Mouse (Mus musculus) MEL (cell line): ENCODE data around the gene Tmem79. TPM values are rescaled to one million over a fixed set of nuclear protein-coding genes. Genes with fewer than 3 reads are reported as not detected.
A peak's percentile ranks its signal among the peaks of the same experiment; 100 is the strongest.

ENCODE experiments used
- DNase-seq: peaks from one replicate; pipeline ENCODE4 v3.0.0; 2011; ENCODE audit warnings: low read depth, low spot score
- H3K27ac ChIP-seq: 2 replicates; pipeline ENCODE4 v1.5.1; 2012; ENCODE audit warnings: low read depth, mild to moderate bottlenecking, control low read depth, low read length, moderate library complexity; ENCODE audit not compliant: control insufficient read depth
- H3K27me3 ChIP-seq, 2 experiments: fragments of 150-350 bp in 1 of 2; sonication (generic) in 1 of 2; 2 replicates each; pipeline ENCODE4 v1.6.1; 2012; ENCODE audit warnings: low read length in 2 of 2, mild to moderate bottlenecking in 2 of 2, improper control_type of control experiment in 1 of 2, moderate library complexity in 1 of 2; ENCODE audit not compliant: insufficient read depth in 2 of 2, control insufficient read depth in 1 of 2
- H3K36me3 ChIP-seq, 2 experiments: 2 replicates each; pipeline ENCODE4 v1.6.1; 2012 to 2014; ENCODE audit warnings: low read length in 2 of 2, improper control_type of control experiment in 1 of 2, inconsistent platforms in 1 of 2, mild to moderate bottlenecking in 1 of 2; ENCODE audit not compliant: insufficient read depth in 2 of 2, control insufficient read depth in 1 of 2
- H3K4me1 ChIP-seq, 2 experiments: fragments of 150-350 bp in 1 of 2; sonication (generic) in 1 of 2; 2 replicates each; pipeline ENCODE4 v1.6.1; 2012; ENCODE audit warnings: low read length in 2 of 2, improper control_type of control experiment in 1 of 2, mild to moderate bottlenecking in 1 of 2; ENCODE audit not compliant: insufficient read depth in 2 of 2, control insufficient read depth in 1 of 2
- H3K4me3 ChIP-seq, 2 experiments: fragments of 150-350 bp in 1 of 2; sonication (generic) in 1 of 2; 2 replicates each; pipeline ENCODE4 v1.5.1; 2012; ENCODE audit warnings: low read depth in 2 of 2, low read length in 2 of 2, mild to moderate bottlenecking in 2 of 2, moderate library complexity in 2 of 2, control low read depth in 1 of 2, improper control_type of control experiment in 1 of 2; ENCODE audit not compliant: control insufficient read depth in 1 of 2, insufficient read depth in 1 of 2
- H3K79me2 ChIP-seq: 2 replicates; pipeline ENCODE4 v1.6.1; 2012; ENCODE audit warnings: mild to moderate bottlenecking, low read length, moderate library complexity; ENCODE audit not compliant: control insufficient read depth, poor library complexity, insufficient read depth
- H3K9ac ChIP-seq: 2 replicates; pipeline ENCODE4 v1.6.1; 2012; ENCODE audit warnings: low read depth, mild to moderate bottlenecking, control low read depth, low read length, moderate library complexity; ENCODE audit not compliant: control insufficient read depth, poor library complexity, severe bottlenecking
- H3K9me3 ChIP-seq: fragments of 150-350 bp; sonication (generic); replicated peaks from 2 replicates; pipeline ENCODE4 v1.6.1; 2012; ENCODE audit warnings: mild to moderate bottlenecking, low read length, improper control_type of control experiment, moderate library complexity; ENCODE audit not compliant: insufficient read depth
- BHLHE40 ChIP-seq: IDR thresholded peaks from 2 replicates; pipeline ENCODE4 v1.6.1; 2012; ENCODE audit warnings: low read depth, mild to moderate bottlenecking, inconsistent platforms, low read length, improper control_type of control experiment, borderline replicate concordance
- CHD1 ChIP-seq: IDR thresholded peaks from 2 replicates; pipeline ENCODE4 v1.6.1; 2012; ENCODE audit warnings: low read depth, mild to moderate bottlenecking, inconsistent platforms, low read length, improper control_type of control experiment
- CTCF ChIP-seq, 3 experiments: IDR thresholded peaks in 2 of 3; conservative IDR thresholded peaks in 1 of 3; 2 replicates each; pipeline ENCODE4 v1.5.1; 2011 to 2012; ENCODE audit warnings: low read length in 3 of 3, low read depth in 2 of 3, mild to moderate bottlenecking in 2 of 3, improper control_type of control experiment in 1 of 3, inconsistent platforms in 1 of 3, mixed read lengths in 1 of 3, moderate library complexity in 1 of 3; ENCODE audit not compliant: control insufficient read depth in 1 of 3, insufficient read depth in 1 of 3, poor library complexity in 1 of 3, severe bottlenecking in 1 of 3
- ELF1 ChIP-seq: IDR thresholded peaks from 2 replicates; pipeline ENCODE4 v1.6.1; 2014; ENCODE audit warnings: low read depth, mild to moderate bottlenecking, inconsistent platforms, low read length, improper control_type of control experiment, moderate library complexity
- GATA1 ChIP-seq: IDR thresholded peaks from 2 replicates; pipeline ENCODE4 v1.6.1; 2011; ENCODE audit warnings: low read depth, low read length, improper control_type of control experiment
- HCFC1 ChIP-seq: IDR thresholded peaks from 2 replicates; pipeline ENCODE4 v1.6.1; 2012; ENCODE audit warnings: low read depth, mild to moderate bottlenecking, inconsistent platforms, low read length, improper control_type of control experiment, moderate library complexity
- JUND ChIP-seq: IDR thresholded peaks from 2 replicates; pipeline ENCODE4 v1.6.1; 2011; ENCODE audit warnings: low read depth, mild to moderate bottlenecking, improper control_type of control experiment, low read length
- KAT2A ChIP-seq: conservative IDR thresholded peaks from 2 replicates; pipeline ENCODE4 v1.6.1; 2012; ENCODE audit warnings: low read depth, low read length, improper control_type of control experiment, inconsistent platforms
- MEF2A ChIP-seq: IDR thresholded peaks from 2 replicates; pipeline ENCODE4 v1.6.1; 2014; ENCODE audit warnings: low read depth, mild to moderate bottlenecking, inconsistent platforms, low read length, improper control_type of control experiment; ENCODE audit not compliant: poor library complexity, insufficient replicate concordance, severe bottlenecking; ENCODE audit errors: extremely low read depth
- MXI1 ChIP-seq: IDR thresholded peaks from 2 replicates; pipeline ENCODE4 v1.6.1; 2011; ENCODE audit warnings: mild to moderate bottlenecking, low read depth, low read length, improper control_type of control experiment
- MYB ChIP-seq: IDR thresholded peaks from 2 replicates; pipeline ENCODE4 v1.6.1; 2011; ENCODE audit warnings: mild to moderate bottlenecking, low read depth, low read length, improper control_type of control experiment
- NELFE ChIP-seq: IDR thresholded peaks from 2 replicates; pipeline ENCODE4 v1.6.1; 2011; ENCODE audit warnings: low read depth, low read length, improper control_type of control experiment
- NRF1 ChIP-seq: IDR thresholded peaks from 2 replicates; pipeline ENCODE4 v1.6.1; 2014; ENCODE audit warnings: low read depth, mild to moderate bottlenecking, inconsistent platforms, low read length, improper control_type of control experiment, moderate library complexity; ENCODE audit not compliant: poor library complexity, insufficient read depth, severe bottlenecking
- POLR2A ChIP-seq, 2 experiments: IDR thresholded peaks; 2 replicates each; pipeline ENCODE4 v1.6.1; 2011 to 2012; ENCODE audit warnings: low read length in 2 of 2, mild to moderate bottlenecking in 2 of 2, control low read depth in 1 of 2, improper control_type of control experiment in 1 of 2, low read depth in 1 of 2, moderate library complexity in 1 of 2; ENCODE audit not compliant: control insufficient read depth in 1 of 2, insufficient read depth in 1 of 2, poor library complexity in 1 of 2
- POLR2AphosphoS2 ChIP-seq: IDR thresholded peaks from 2 replicates; pipeline ENCODE4 v1.6.1; 2011; ENCODE audit warnings: low read length, improper control_type of control experiment
- RAD21 ChIP-seq: IDR thresholded peaks from 2 replicates; pipeline ENCODE4 v1.6.1; 2011; ENCODE audit warnings: mild to moderate bottlenecking, low read depth, low read length, improper control_type of control experiment
- RCOR1 ChIP-seq: IDR thresholded peaks from 2 replicates; pipeline ENCODE4 v1.6.1; 2012; ENCODE audit warnings: low read depth, mild to moderate bottlenecking, inconsistent platforms, low read length, improper control_type of control experiment
- SIN3A ChIP-seq: IDR thresholded peaks from 2 replicates; pipeline ENCODE4 v1.6.1; 2012; ENCODE audit warnings: low read length, improper control_type of control experiment, inconsistent platforms
- TAL1 ChIP-seq: IDR thresholded peaks from 2 replicates; pipeline ENCODE4 v1.6.1; 2012; ENCODE audit warnings: mild to moderate bottlenecking, inconsistent platforms, low read length, moderate library complexity, mixed read lengths
- TCF12 ChIP-seq: IDR thresholded peaks from 2 replicates; pipeline ENCODE4 v1.6.1; 2014; ENCODE audit warnings: low read depth, mild to moderate bottlenecking, inconsistent platforms, low read length, improper control_type of control experiment, moderate library complexity
- USF1 ChIP-seq: IDR thresholded peaks from 2 replicates; pipeline ENCODE4 v1.6.1; 2014; ENCODE audit warnings: low read depth, mild to moderate bottlenecking, inconsistent platforms, low read length, improper control_type of control experiment, moderate library complexity
- USF2 ChIP-seq, 2 experiments: IDR thresholded peaks; 2 replicates each; pipeline ENCODE4 v1.6.1; 2011 to 2012; ENCODE audit warnings: improper control_type of control experiment in 2 of 2, low read length in 2 of 2, borderline replicate concordance in 1 of 2, inconsistent platforms in 1 of 2, low read depth in 1 of 2, mild to moderate bottlenecking in 1 of 2; ENCODE audit not compliant: insufficient read depth in 1 of 2
- ZMIZ1 ChIP-seq: IDR thresholded peaks from 2 replicates; pipeline ENCODE4 v1.6.1; 2012; ENCODE audit warnings: low read depth, mild to moderate bottlenecking, inconsistent platforms, low read length, improper control_type of control experiment, moderate library complexity
- polyA plus RNA-seq, 2 experiments: library from polyadenylated mRNA; stranded (reverse) in 1 of 2; unstranded in 1 of 2; fragments of >175 nt in 1 of 2; fragments of >200 nt in 1 of 2; gene quantifications; 2 replicates each; pipeline versions ENCODE4 v1.2.1 to v1.2.4; 2012; ENCODE audit warnings: low replicate concordance in 2 of 2, low read depth in 1 of 2; ENCODE audit not compliant: insufficient read length in 2 of 2, insufficient read depth in 1 of 2, missing spikeins in 1 of 2
- total RNA-seq: library from RNA; depleted of rRNA; stranded (reverse); fragments of 300-350 nt; gene quantifications from 2 replicates; pipeline ENCODE4 v1.2.3, GENCODE M21; 2012

Gene Tmem79
- total and polyA plus RNA-seq, 3 experiments, result 2.2 to 3.7 TPM; not detected in 1

DNA sequence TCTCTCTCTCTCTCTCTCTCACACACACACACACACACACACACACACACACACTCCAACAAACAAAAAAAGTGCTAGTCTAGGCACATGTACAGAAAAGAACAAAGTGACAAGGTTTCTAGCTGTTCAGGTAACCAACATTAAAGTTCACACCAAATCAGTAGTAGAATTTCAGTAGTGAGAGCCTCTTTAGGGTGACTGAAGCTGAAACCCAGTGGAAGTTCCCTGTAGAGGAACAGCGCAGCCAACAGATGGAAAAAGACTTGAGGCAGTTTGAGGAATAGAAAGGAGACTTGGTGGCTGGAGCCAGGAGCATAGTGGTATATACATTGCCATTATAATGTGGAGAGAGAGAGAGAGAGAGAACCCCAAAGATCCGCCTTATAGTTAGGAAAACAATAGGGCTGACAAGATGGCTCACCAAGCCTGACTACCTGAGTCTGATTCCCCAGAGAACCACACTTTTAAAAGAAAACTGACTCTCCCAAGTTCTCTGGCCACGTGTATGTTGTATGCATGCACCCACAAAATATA, 979 bp downstream of the Tmem79 start:
- peaks cover 0 to 26% of the 10 kb centered on the region in 2 experiments; a peak in 2 of 4 replicates for H3K36me3 ChIP-seq
- peaks cover 28% of the 10 kb centered on the region for H3K79me2 ChIP-seq
- peak overlapping the region; percentile 63 to 81 for H3K4me3 ChIP-seq
- H3K9me3 ChIP-seq, result no peaks in the 10 kb centered on the region
- no peaks in the 10 kb centered on the region for H3K27me3 ChIP-seq
- peaks cover 3 to 27% of the 10 kb centered on the region in 2 experiments; a peak in 3 of 4 replicates for H3K4me1 ChIP-seq
- peak overlapping the region; percentile 85 for H3K9ac ChIP-seq
- H3K27ac ChIP-seq, result peak overlapping the region; percentile 93
- DNase-seq, result peak; percentile 71
- 0 out of 2 replicates have a peak, but pooled peaks have one; percentile 17 for TF ChIP-seq HCFC1
- TF ChIP-seq ZMIZ1, result 0 out of 2 replicates have a peak, but pooled peaks have one; percentile 7
- 0 out of 2 replicates have a peak, but pooled peaks have one; percentile 48 for TF ChIP-seq JUND
- no peak; the same call in 1 of the 2 replicates for TF ChIP-seq NELFE

DNA sequence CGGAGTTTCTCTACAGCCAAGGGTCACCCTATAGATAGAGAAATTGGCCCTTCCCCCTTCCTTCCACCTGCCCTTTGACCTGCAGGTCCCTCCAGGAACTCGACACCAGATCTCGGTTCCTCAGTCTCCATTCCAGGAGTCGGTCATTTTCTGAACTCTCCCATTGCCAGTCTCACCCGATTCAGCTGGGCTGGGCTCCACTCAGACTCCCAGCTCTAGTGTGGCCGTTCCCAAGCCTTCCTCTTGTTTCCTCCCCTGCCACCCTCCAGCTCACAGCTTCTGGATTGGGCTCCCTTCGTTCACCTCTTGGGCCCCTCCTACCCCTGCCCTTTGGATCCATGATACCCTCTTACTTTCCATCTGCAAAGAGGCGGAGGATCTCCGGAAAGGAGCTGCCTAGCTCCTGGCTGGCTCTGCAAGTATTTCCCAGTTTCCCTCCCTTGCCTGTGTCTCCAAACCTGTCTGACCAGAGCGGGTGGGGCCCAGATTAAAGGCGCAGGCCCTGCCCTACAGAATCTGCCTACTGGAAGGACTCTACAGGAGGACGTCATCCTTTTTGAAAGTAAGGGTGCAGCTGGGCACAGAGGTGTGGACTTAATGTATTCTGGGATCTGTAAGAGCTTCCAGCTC, 1.8 kb downstream of the Tmem79 start:
- no peak overlapping the region for H3K4me3 ChIP-seq
- no peak overlapping the region for H3K9ac ChIP-seq
- peaks cover 23% of the 10 kb centered on the region for H3K79me2 ChIP-seq
- peaks cover 0 to 24% of the 10 kb centered on the region in 2 experiments; a peak in 2 of 4 replicates for H3K36me3 ChIP-seq
- TF ChIP-seq KAT2A (no peak), POLR2AphosphoS2 (0 out of 2 replicates have a peak, but pooled peaks have one; percentile 25)
- no peaks in the 10 kb centered on the region for H3K27me3 ChIP-seq
- no peaks in the 10 kb centered on the region for H3K9me3 ChIP-seq
- H3K4me1 ChIP-seq, result peaks cover 3 to 26% of the 10 kb centered on the region in 2 experiments; a peak in 3 of 4 replicates
- H3K27ac ChIP-seq, result no peak overlapping the region
- DNase-seq, result no peak

DNA sequence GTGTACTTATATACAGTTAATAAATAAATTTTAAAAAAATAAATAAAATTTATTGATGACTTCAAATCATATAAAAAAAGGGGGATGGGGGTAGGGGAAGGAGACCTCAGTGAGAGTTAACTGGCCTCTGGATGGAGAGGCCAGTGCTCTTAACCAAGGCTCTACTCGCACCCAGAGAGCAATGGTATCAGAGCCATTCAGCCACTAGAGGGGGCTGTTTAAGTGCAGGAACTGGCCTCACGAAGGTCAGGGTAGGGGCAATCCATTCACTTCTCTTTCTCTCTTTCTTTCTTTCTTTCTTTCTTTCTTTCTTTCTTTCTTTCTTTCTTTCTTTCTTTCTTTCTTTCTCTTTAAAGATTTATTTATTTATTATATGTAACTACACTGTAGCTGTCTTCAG, 4.7 kb downstream of the Tmem79 start:
- no peak overlapping the region for H3K9ac ChIP-seq
- H3K4me3 ChIP-seq, result no peak overlapping the region
- H3K27ac ChIP-seq, result no peak overlapping the region
- no peaks in the 10 kb centered on the region for H3K9me3 ChIP-seq
- H3K79me2 ChIP-seq, result peaks cover 10% of the 10 kb centered on the region
- peaks cover 0 to 6% of the 10 kb centered on the region in 2 experiments; a peak in 2 of 4 replicates for H3K4me1 ChIP-seq
- H3K36me3 ChIP-seq, result peaks cover 0 to 3% of the 10 kb centered on the region in 2 experiments; a peak in 1 of 4 replicates
- DNase-seq, result peak; percentile 85
- H3K27me3 ChIP-seq, result no peaks in the 10 kb centered on the region
- no peak; the same call in 1 of the 2 replicates for TF ChIP-seq SIN3A
- no peak for TF ChIP-seq BHLHE40
- no peak for TF ChIP-seq HCFC1
- TF ChIP-seq USF2 (IDR thresholded peaks at IDR 0.05; ENCODE audit: borderline replicate concordance in 1 of 2, insufficient read depth in 1 of 2, low read depth in 1 of 2, low read length in 2 of 2), result no peak
- no peak for TF ChIP-seq MEF2A
- no peak for TF ChIP-seq TCF12
- no peak for TF ChIP-seq MXI1
- no peak for TF ChIP-seq POLR2AphosphoS2
- no peak for TF ChIP-seq TAL1
- no peak for TF ChIP-seq CHD1
- no peak for TF ChIP-seq GATA1
- TF ChIP-seq POLR2A (IDR thresholded peaks at IDR 0.05; ENCODE audit: control insufficient read depth in 1 of 2, insufficient read depth in 1 of 2, low read depth in 1 of 2, low read length in 2 of 2, poor library complexity in 1 of 2), result no peak
- TF ChIP-seq JUND, result no peak
- no peak for TF ChIP-seq NRF1
- TF ChIP-seq RCOR1, result no peak
- no peak for TF ChIP-seq ELF1
- peak; percentile 76 for TF ChIP-seq RAD21
- TF ChIP-seq CTCF (IDR thresholded peaks at IDR 0.05 in 2 of 3, conservative IDR thresholded peaks at IDR 0.05 in 1 of 3; ENCODE audit: control insufficient read depth in 1 of 3, insufficient read depth in 1 of 3, low read depth in 2 of 3, low read length in 3 of 3, poor library complexity in 1 of 3, severe bottlenecking in 1 of 3), result peak; percentile 92 to 94 (median 93)
- TF ChIP-seq USF1, result no peak
- TF ChIP-seq MYB, result no peak
